Mouse (Mus musculus): ENCODE data around the gene Unc5c. TPM values are rescaled to one million over a fixed set of nuclear protein-coding genes. Genes with fewer than 3 reads are reported as not detected.
A peak's percentile ranks its signal among the peaks of the same experiment; 100 is the strongest.

The Unc5c gene
- polyA plus RNA-seq, 1 experiment, result 7.5 TPM

GRCm38 (mm10) chr3:141797372-141797771 is 332.4 kb downstream of the Unc5c start:
- no peak for DNase-seq (ENCODE audit: extremely low spot score in 1 of 2, low spot score in 1 of 2)

DNA sequence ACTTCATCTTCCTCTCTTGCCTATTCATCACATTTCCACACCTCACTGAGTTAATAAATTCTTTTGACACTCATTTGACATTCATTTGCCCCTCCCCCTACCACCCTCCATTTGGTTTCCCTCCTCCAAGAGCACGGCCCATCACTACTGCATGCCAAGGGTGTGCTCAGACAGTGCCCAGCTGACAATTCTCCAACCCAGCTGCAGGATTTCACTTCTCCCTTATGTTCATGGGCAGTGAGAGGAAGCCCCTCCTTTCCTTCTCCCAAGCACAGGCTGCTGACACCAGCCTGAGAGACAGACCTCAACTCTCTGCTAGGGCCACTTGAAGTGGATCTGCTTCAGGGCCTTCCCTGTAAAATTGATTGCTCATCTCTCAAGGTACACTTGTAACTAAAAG is 332.8 kb downstream of the Unc5c start:
- no peak for DNase-seq (ENCODE audit: extremely low spot score in 1 of 2, low spot score in 1 of 2)

DNA sequence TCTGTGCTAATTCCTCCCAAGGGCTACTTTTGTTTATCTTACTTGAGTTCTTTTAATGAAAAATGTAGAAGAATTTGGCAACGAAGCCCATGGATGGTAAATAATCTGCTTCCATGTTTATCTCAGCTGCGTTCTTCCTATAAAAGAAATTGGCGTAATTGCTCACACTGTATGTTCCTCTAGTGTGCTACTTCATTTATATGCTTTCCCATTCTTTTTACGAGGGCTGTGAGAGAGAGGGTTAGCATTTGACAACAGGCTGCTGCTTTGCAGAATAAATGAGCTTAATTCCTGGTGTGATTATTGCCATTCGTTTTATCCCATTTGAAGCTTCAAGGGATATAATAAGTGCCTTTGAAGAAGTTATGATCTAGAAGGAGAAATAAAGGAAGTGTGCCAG is 339.1 kb downstream of the Unc5c start:
- DNase-seq (ENCODE audit: extremely low spot score in 1 of 2, low spot score in 1 of 2), result no peak

DNA sequence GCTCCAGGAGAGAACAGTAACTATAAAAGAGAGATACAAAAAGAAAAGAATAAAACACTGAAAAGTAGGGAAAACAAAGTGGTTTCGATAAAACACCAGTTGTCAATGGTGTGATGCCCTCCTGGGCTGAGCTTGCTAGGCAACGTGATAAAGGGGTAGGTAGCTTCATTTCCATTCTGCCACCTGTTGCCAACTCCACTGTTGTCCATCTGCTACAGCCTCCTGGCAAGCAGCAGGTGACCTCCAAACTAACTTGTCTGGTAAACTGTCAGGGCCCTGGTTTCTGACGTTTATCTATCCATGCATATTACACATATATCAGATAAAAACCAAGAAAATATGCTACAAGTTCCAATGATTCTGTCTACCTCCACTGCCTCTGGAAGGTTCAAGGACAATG is 344.6 kb downstream of the Unc5c start:
- DNase-seq (ENCODE audit: extremely low spot score in 1 of 2, low spot score in 1 of 2), result no peak

- DNase-seq (ENCODE audit: extremely low spot score in 1 of 2, low spot score in 1 of 2), result no peak
Observed at GRCm38 (mm10) chr3:141810944-141811343, 345.9 kb downstream of the Unc5c start.

GRCm38 (mm10) chr3:141811348-141811747 is 346.3 kb downstream of the Unc5c start:
- no peak for DNase-seq (ENCODE audit: extremely low spot score in 1 of 2, low spot score in 1 of 2)

DNA sequence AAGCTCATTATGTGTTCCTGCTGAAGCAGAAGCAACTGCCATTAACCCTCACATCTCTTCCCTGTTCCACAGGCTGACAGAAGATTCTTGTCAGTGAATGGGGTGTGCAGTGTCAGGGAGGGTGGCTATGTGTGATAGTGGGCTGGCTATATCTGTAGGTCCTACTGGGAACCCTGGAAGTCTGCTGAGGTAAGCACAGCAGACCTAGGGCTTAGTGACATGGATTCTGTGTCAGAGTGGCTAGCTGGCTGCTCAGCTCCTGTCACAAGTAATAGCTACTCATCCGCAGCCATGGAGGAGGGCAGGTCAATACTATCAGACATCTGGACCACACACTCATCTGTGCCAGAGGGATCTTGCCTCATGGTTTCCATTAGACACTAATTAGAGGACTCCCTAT is 349.8 kb downstream of the Unc5c start:
- no peak for DNase-seq (ENCODE audit: extremely low spot score in 1 of 2, low spot score in 1 of 2)

- no peak for DNase-seq (ENCODE audit: extremely low spot score in 1 of 2, low spot score in 1 of 2)
Observed at GRCm38 (mm10) chr3:141818615-141819312, 353.7 kb downstream of the Unc5c start.

DNA sequence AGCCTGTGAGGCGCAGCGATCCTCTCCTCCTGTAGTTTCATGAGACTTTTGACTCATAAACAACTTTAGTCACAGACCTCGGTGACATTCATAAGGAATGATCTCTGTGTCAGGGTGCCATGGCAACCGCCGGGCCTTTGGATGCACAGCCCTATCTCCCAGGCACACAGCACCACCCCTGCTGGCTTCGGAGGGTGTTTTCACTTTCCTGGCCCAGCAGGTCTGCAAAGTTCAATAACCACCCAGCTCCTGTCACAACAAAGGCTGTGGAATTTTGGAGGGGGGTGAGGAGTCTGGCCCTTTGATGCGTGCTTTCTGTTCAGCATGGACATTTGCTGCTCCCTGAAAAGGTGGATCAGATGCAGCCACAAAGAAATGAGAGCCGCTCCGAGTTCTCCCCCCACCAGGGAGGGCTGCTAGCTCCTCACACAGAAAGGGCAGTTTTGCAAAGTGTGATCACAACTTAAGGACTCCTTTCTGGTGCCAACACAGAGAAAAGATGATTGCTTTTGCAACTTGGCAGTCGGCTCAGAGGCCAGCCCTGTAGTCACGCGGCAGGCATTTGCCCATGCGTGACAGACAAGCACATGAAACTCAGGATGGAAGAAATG is 354.4 kb downstream of the Unc5c start:
- DNase-seq (ENCODE audit: extremely low spot score in 1 of 2, low spot score in 1 of 2), result peak; percentile 47 to 50

- DNase-seq (ENCODE audit: extremely low spot score in 1 of 2, low spot score in 1 of 2), result peak in 1 of 2 experiments; percentile 18
Observed at GRCm38 (mm10) chr3:141828301-141828700, 363.3 kb downstream of the Unc5c start.

GRCm38 (mm10) chr3:141831135-141831534 is 366.1 kb downstream of the Unc5c start:
- peak; percentile 58 to 87 for DNase-seq (ENCODE audit: extremely low spot score in 1 of 2, low spot score in 1 of 2)

DNA sequence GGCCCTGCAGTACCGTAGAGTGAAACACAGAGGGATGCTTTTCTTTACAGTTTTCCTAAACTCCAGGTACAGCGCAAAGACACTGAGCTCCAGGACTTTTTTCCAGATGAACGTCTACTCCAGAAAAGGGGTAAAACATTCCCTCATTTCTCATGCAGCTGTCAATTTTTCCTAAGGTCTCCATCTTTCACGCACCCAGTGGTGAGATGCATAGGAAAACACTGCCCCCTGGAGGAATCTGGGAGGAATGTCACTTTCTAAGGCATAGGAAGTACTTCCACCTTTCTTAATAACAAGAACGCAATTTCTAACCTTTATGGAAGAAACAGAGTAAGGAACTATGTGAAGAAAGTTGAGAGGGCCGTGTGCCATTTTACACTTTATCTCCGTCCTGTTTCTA is 373.8 kb downstream of the Unc5c start:
- peak in 1 of 2 experiments; percentile 67 for DNase-seq (ENCODE audit: extremely low spot score in 1 of 2, low spot score in 1 of 2)

DNA sequence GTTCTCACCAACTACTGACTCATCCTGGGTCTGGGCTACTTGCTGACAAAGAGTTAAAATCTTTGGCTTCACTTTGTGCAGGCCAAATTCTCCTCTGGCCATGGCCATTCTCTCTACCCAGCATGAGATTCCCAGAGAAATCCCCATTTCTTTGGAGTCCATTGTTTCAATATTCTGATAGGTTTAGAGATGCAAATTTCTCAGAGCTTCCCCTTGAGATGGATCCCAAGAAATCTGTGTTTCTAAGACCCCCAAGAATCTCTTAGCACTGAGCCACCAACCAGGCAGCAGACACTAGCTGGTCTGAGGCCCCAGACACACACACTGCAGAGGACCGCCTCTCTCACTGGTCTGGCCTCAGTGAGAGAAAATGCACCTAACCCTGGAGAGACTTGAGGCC is 384.2 kb downstream of the Unc5c start:
- no peak for DNase-seq (ENCODE audit: extremely low spot score in 1 of 2, low spot score in 1 of 2)

GRCm38 (mm10) chr3:141850141-141850540 is 385.1 kb downstream of the Unc5c start:
- peak in 1 of 2 experiments; percentile 25 for DNase-seq (ENCODE audit: extremely low spot score in 1 of 2, low spot score in 1 of 2)

DNA sequence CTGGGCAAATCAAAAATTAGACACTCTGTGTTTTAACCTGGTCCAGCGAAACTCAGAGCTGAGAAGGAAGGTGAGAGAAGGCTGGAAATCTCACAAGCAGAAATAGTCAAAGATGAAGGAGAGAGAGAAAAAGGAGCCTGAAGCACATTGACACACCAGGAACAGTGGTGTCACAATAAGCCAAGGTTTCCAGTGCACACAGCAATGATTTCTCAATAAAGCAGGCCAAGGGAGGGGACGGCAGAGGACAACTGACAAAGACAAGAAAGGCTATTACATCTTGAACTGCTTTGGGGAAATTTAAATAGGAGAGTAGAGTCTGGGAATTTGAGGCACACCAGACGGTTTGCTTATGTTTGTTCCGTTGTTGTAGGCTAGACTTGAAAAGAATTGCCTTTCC is 389.3 kb downstream of the Unc5c start:
- no peak for DNase-seq (ENCODE audit: extremely low spot score in 1 of 2, low spot score in 1 of 2)

- no peak for DNase-seq (ENCODE audit: extremely low spot score in 1 of 2, low spot score in 1 of 2)
Observed at GRCm38 (mm10) chr3:141857123-141857522, 392.1 kb downstream of the Unc5c start.

DNA sequence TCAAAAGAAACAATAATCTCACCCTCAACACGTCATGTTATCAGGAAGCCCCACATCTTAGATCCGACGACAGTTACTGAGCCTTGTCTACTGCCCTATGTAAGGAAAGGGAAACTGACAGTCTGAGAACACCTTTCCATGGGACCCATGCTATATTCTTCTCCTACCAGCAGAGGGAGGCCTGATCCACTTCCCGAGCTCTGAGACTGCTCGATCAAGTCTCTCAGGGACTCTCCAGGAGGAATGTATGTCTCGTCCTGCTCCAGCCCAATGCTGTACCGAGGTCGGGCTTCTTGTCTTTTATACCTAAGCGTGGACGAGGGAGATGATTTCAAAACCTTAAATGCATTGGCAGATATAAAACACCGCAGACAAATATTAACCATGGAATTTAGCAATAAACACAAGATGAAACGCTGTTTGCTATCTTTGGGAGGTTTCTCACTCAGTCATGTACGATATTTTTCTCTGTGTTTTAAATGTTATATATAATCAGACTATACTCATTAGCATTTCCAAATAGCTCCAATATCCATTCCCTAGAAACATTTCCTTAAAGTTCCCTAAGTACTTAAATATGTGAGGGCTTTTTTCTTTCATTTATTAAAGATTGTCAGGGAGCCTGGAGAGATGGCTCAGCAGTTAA is 397.9 kb downstream of the Unc5c start:
- peak; percentile 26 to 84 for DNase-seq (ENCODE audit: extremely low spot score in 1 of 2, low spot score in 1 of 2)

DNA sequence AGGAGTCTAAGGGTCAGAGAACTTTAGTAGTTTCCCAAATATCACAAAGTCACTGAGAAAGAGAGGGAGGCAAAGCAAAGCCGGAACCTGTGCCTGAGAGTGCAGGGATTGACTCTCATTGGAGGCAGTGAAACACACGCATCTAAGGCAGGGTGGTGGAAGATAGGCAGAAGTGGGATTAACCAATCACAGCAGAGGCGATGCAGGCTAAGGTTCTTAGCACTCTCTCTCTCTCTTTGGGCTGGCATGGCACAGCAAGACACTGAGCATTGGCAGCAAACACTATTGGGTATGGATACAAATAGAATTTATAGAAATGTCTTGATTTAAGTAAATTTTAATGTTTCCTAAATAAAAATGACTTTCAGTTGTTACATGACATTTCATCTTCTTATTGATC is 406.8 kb downstream of the Unc5c start:
- no peak for DNase-seq (ENCODE audit: extremely low spot score in 1 of 2, low spot score in 1 of 2)

DNA sequence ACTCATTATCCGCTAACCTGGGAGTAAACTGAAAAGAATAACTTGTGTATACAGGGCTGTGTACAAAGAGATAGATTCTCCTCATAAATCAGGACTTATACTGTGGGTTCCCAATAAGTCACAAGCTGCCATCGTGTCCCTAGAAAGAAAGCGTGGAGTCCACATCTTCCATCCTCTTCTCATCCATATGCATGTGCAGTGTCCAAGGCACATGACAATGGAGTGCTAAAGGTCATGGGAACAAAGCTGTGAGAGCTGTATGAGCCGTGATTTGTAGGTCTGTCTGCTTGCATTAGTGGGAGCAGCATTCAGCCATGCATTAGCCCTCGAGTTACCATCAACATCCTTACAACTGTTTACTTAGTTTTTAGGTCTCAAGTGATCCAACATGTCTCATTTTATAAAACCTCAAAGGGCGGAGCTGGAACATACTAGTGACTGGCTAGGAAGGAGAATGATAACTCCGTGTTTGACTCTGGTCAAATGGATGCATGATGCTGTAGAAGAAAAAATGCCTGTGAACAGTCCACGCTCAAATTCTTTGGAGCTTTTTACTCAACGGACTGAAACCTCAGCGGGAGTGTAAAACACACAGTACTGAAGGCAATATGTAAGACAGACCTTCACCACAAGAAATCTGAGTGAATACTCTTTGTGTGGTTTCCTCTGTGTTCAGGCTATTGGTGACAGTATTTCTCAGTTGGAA is 407.5 kb downstream of the Unc5c start:
- DNase-seq (ENCODE audit: extremely low spot score in 1 of 2, low spot score in 1 of 2), result no peak

- DNase-seq (ENCODE audit: extremely low spot score in 1 of 2, low spot score in 1 of 2), result no peak
Observed at GRCm38 (mm10) chr3:141882496-141882895, 417.5 kb downstream of the Unc5c start.

DNA sequence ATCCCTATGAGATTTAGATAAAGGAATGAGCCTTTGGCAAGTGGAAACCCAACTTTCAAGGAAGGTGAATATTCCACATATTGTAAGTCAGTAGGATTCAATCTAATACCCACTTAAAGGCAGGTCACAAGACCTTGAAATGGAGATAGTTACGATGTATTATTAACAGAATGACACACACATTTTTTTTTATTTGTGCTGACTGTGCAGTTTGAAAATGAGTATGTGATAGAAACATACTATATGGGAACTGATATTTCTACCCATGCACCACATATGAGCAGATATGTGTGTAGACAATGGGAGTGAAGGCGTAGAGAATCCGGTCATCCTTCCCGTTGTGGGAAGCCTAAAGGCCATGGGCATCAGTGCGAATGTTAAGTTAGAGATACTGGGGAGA is 419.2 kb downstream of the Unc5c start:
- no peak for DNase-seq (ENCODE audit: extremely low spot score in 1 of 2, low spot score in 1 of 2)

All from frontal cortex, adult 2 months (tissue).